Mouse (Mus musculus): Measurements from ENCODE around the gene Crabp1. TPM values are rescaled to one million over a fixed set of nuclear protein-coding genes. Genes with fewer than 3 reads are reported as not detected.
A peak's percentile ranks its signal among the peaks of the same experiment; 100 is the strongest.

Crabp1 gene
- polyA plus RNA-seq (2015; fragmentation: Nextera tagmentation; extraction: Ambion mirVana): 224 and 240 TPM in 2 replicates

- peaks cover 28% of the 10 kb centered on the region for H3K27me3 ChIP-seq
- peak within 1 kb of the TSS; percentile 44 for H3K4me3 ChIP-seq
- no peaks in the 10 kb centered on the region for H3K9me3 ChIP-seq
- H3K4me1 ChIP-seq (replicated peaks): peaks cover 26% of the 10 kb centered on the region
- WGBS: under 1% methylated on average over 39 of the region's 45 CpGs
- no peak within 1 kb of the TSS for H3K27ac ChIP-seq (replicated peaks)
- H3K9ac ChIP-seq: peak within 1 kb of the TSS; percentile 38
- H3K36me3 ChIP-seq: no peaks in the 10 kb centered on the region
- ATAC-seq (ENCODE audit: low FRiP score, low read depth): 0 out of 2 replicates have a peak, but pooled peaks have one; percentile 36
- peak within 1 kb of the TSS; percentile 82 for H3K4me2 ChIP-seq
Observed at GRCm38 (mm10) chr9:54764561-54765217, at the start of gene Crabp1. Crabp1 (plus strand) TSS chr9:54764748.

- Histone ChIP-seq H3K4me3 (no peak overlapping the region), H3K36me3 (peaks cover 54% of the 10 kb centered on the region), H3K27me3 (no peaks in the 10 kb centered on the region)
Observed at GRCm38 (mm10) chr9:54715776-54716175, 48.8 kb upstream of the Crabp1 start.

GRCm38 (mm10) chr9:54717527-54717926 is 47.0 kb upstream of the Crabp1 start:
- whole genome bisulfite sequencing: 86% methylated on average over 3 of the region's 3 CpGs
- Histone ChIP-seq H3K9me3 (no peaks in the 10 kb centered on the region), H3K27me3 (no peaks in the 10 kb centered on the region), H3K27ac (replicated peaks) (no peak overlapping the region), H3K9ac (no peak overlapping the region), H3K36me3 (peaks cover 60% of the 10 kb centered on the region), H3K4me3 (no peak overlapping the region), H3K4me1 (replicated peaks) (no peaks in the 10 kb centered on the region), H3K4me2 (no peak overlapping the region)
- ATAC-seq (ENCODE audit: low FRiP score, low read depth): no peak

More at GRCm38 (mm10) chr9:54715776-54716175, 48.8 kb upstream of the Crabp1 start:
- Histone ChIP-seq H3K9me3 (no peaks in the 10 kb centered on the region), H3K9ac (no peak overlapping the region), H3K4me2 (no peak overlapping the region), H3K4me1 (replicated peaks) (no peaks in the 10 kb centered on the region), H3K27ac (replicated peaks) (no peak overlapping the region)
- ATAC-seq (ENCODE audit: low FRiP score, low read depth): no peak
- 92% methylated on average over 3 of the region's 3 CpGs for WGBS

GRCm38 (mm10) chr9:54722156-54722555 is 42.4 kb upstream of the Crabp1 start:
- no peaks in the 10 kb centered on the region for H3K4me1 ChIP-seq (replicated peaks)
- peaks cover 81% of the 10 kb centered on the region for H3K36me3 ChIP-seq
- H3K4me3 ChIP-seq: no peak overlapping the region
- H3K27ac ChIP-seq (replicated peaks): no peak overlapping the region
- WGBS: 85% methylated on average over 7 of the region's 7 CpGs
- ATAC-seq (ENCODE audit: low FRiP score, low read depth): no peak
- H3K4me2 ChIP-seq: no peak overlapping the region
- H3K9me3 ChIP-seq: no peaks in the 10 kb centered on the region
- H3K27me3 ChIP-seq: no peaks in the 10 kb centered on the region
- no peak overlapping the region for H3K9ac ChIP-seq

GRCm38 (mm10) chr9:54722596-54722995 is 42.0 kb upstream of the Crabp1 start:
- peaks cover 86% of the 10 kb centered on the region for H3K36me3 ChIP-seq
- H3K4me2 ChIP-seq: no peak overlapping the region
- WGBS: 97% methylated on average over 4 of the region's 4 CpGs
- ATAC-seq (ENCODE audit: low FRiP score, low read depth): no peak
- H3K4me1 ChIP-seq (replicated peaks): no peaks in the 10 kb centered on the region
- no peak overlapping the region for H3K27ac ChIP-seq (replicated peaks)
- no peaks in the 10 kb centered on the region for H3K27me3 ChIP-seq
- H3K9ac ChIP-seq: no peak overlapping the region
- no peak overlapping the region for H3K4me3 ChIP-seq
- H3K9me3 ChIP-seq: no peaks in the 10 kb centered on the region

- WGBS: 84% methylated on average over 5 of the region's 5 CpGs
- H3K9ac ChIP-seq: no peak overlapping the region
Observed at GRCm38 (mm10) chr9:54726315-54726714, 38.2 kb upstream of the Crabp1 start.

GRCm38 (mm10) chr9:54732122-54732521 is 32.4 kb upstream of the Crabp1 start:
- Histone ChIP-seq H3K4me2 (no peak overlapping the region), H3K4me1 (replicated peaks) (peaks cover 21% of the 10 kb centered on the region), H3K27ac (replicated peaks) (no peak overlapping the region), H3K9ac (no peak overlapping the region), H3K27me3 (no peaks in the 10 kb centered on the region), H3K36me3 (peaks cover 24% of the 10 kb centered on the region), H3K9me3 (no peaks in the 10 kb centered on the region), H3K4me3 (no peak overlapping the region)
- 85% methylated on average over 2 of the region's 2 CpGs for WGBS
- no peak for ATAC-seq (ENCODE audit: low FRiP score, low read depth)

More at GRCm38 (mm10) chr9:54726315-54726714, 38.2 kb upstream of the Crabp1 start:
- no peaks in the 10 kb centered on the region for H3K4me1 ChIP-seq (replicated peaks)
- no peaks in the 10 kb centered on the region for H3K9me3 ChIP-seq
- H3K4me2 ChIP-seq: no peak overlapping the region
- peaks cover 77% of the 10 kb centered on the region for H3K36me3 ChIP-seq
- H3K27ac ChIP-seq (replicated peaks): no peak overlapping the region
- no peak for ATAC-seq (ENCODE audit: low FRiP score, low read depth)
- H3K4me3 ChIP-seq: no peak overlapping the region
- H3K27me3 ChIP-seq: no peaks in the 10 kb centered on the region

- Histone ChIP-seq H3K4me2 (peak within 1 kb of the TSS; percentile 85), H3K36me3 (peaks cover 7% of the 10 kb centered on the region; the same call in 1 of the 2 replicates), H3K27ac (replicated peaks) (peak within 1 kb of the TSS; percentile 67), H3K4me3 (peak within 1 kb of the TSS; percentile 89), H3K4me1 (replicated peaks) (peaks cover 21% of the 10 kb centered on the region), H3K9me3 (no peaks in the 10 kb centered on the region), H3K27me3 (no peaks in the 10 kb centered on the region), H3K9ac (peak within 1 kb of the TSS; percentile 67)
- ATAC-seq (ENCODE audit: low FRiP score, low read depth): peak; percentile 95
- WGBS: 2% methylated on average over 32 of the region's 32 CpGs
Observed at GRCm38 (mm10) chr9:54733921-54734638, 30.5 kb upstream of the Crabp1 start, which contains the start of gene Wdr61. Wdr61 (minus strand) TSS chr9:54734519.

GRCm38 (mm10) chr9:54734639-54735252 is 29.8 kb upstream of the Crabp1 start:
- no peaks in the 10 kb centered on the region for H3K9me3 ChIP-seq
- H3K9ac ChIP-seq: peak overlapping the region; percentile 67
- no peaks in the 10 kb centered on the region for H3K27me3 ChIP-seq
- H3K4me3 ChIP-seq: peak overlapping the region; percentile 89
- no peak for ATAC-seq (ENCODE audit: low FRiP score, low read depth)
- peak overlapping the region; percentile 67; the same call in 1 of the 2 replicates for H3K27ac ChIP-seq (replicated peaks)
- H3K36me3 ChIP-seq: peaks cover under 1% of the 10 kb centered on the region; the same call in 1 of the 2 replicates
- peak overlapping the region; percentile 85 for H3K4me2 ChIP-seq
- H3K4me1 ChIP-seq (replicated peaks): peaks cover 21% of the 10 kb centered on the region
- WGBS: 23% methylated on average over 11 of the region's 11 CpGs

- 0 out of 2 replicates have a peak overlapping the region, but pooled peaks have one; percentile 6 for H3K4me2 ChIP-seq
- no peak overlapping the region for H3K4me3 ChIP-seq
- H3K36me3 ChIP-seq: no peaks in the 10 kb centered on the region
- no peak overlapping the region for H3K9ac ChIP-seq
- no peak for ATAC-seq (ENCODE audit: low FRiP score, low read depth)
- H3K9me3 ChIP-seq: no peaks in the 10 kb centered on the region
- 22% methylated on average over 9 of the region's 9 CpGs for WGBS
- no peak overlapping the region for H3K27ac ChIP-seq (replicated peaks)
- H3K4me1 ChIP-seq (replicated peaks): peaks cover 21% of the 10 kb centered on the region
- no peaks in the 10 kb centered on the region for H3K27me3 ChIP-seq
Observed at GRCm38 (mm10) chr9:54736284-54736701, 28.3 kb upstream of the Crabp1 start.

- H3K27me3 ChIP-seq: no peaks in the 10 kb centered on the region
- peak; percentile 63; the same call in 1 of the 2 replicates for ATAC-seq (ENCODE audit: low FRiP score, low read depth)
- WGBS: 20% methylated on average over 3 of the region's 3 CpGs
Observed at GRCm38 (mm10) chr9:54738376-54738775, 26.2 kb upstream of the Crabp1 start.

GRCm38 (mm10) chr9:54743891-54744290 is 20.7 kb upstream of the Crabp1 start:
- Histone ChIP-seq H3K4me3 (no peak overlapping the region), H3K36me3 (no peaks in the 10 kb centered on the region), H3K9ac (no peak overlapping the region), H3K4me2 (no peak overlapping the region), H3K27me3 (no peaks in the 10 kb centered on the region), H3K4me1 (replicated peaks) (0 out of 2 replicates have a peak, but pooled peaks cover 8% of the 10 kb centered on the region), H3K27ac (replicated peaks) (no peak overlapping the region), H3K9me3 (no peaks in the 10 kb centered on the region)
- ATAC-seq (ENCODE audit: low FRiP score, low read depth): no peak
- WGBS: 82% methylated on average over 4 of the region's 4 CpGs

More at GRCm38 (mm10) chr9:54738376-54738775, 26.2 kb upstream of the Crabp1 start:
- no peaks in the 10 kb centered on the region for H3K9me3 ChIP-seq
- no peak overlapping the region for H3K9ac ChIP-seq
- no peak overlapping the region for H3K4me2 ChIP-seq
- H3K36me3 ChIP-seq: no peaks in the 10 kb centered on the region
- no peak overlapping the region for H3K27ac ChIP-seq (replicated peaks)
- no peak overlapping the region for H3K4me3 ChIP-seq
- peaks cover 13% of the 10 kb centered on the region for H3K4me1 ChIP-seq (replicated peaks)

Measured in hindbrain, embryonic 15.5 days (tissue).